ENCODE assay signal across 17 mouse cellular contexts in the genomic region with DNA sequence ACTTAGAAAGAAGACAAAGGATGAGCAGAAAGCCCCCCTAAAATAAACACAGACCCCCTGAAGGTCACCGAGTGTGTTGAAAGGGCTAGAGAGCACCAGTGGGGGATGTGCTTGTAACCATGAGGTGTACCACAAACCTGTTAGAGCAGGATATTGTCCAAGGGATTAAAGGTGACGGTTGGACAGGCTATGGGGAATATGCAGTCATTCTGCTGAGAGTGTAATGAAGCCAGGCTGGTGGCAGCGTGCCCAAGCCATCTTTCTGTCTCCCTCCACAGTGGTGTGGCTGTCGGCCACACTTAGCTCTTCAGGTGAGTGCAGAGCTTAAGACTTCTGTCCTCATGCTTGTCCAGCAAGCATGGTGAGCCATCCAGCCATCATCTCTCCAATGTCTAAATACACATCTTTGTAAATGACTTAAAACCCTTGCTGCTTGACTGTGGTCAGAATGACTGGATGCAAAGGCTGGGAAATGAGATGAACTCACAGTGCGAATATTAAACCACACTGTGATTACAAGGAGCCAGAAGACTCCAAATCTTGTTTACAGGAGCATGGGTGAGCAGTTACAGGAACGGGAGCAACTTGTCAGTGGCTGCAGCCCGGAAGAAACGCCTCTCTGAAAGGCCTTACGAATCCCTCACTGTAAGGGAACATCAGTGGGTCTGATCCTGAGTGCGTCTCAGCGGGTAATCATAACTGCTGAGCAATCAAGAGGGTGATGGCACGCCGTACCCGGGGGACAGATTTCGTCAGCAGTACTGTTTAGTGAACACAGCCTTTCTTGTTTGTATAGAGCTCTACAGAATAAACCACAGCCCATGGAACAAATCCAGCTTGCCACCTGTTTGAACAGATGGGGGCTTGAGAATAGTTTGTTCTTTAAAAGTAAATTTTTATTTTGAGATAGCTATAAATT. TPM values are rescaled to one million over a fixed set of nuclear protein-coding genes. Genes with fewer than 3 reads are reported as not detected.
DNase-seq lines count a peak whose midpoint lies in the region; ATAC-seq and TF ChIP-seq lines count a peak whose summit lies in the region.
"Had no signal": no experiment of that assay in that cellular context is flagged by ENCODE, and none has a peak within 500 bp of the region (broad histone marks: within the 10 kb centered on the region; RNA-seq: fewer than 3 reads in every experiment).

No protein-coding gene starts in this region.

- H3K9ac ChIP-seq in forebrain, embryonic 16.5 days (replicated peaks; ENCODE audit: low read depth, low read length), result no peak overlapping the region
- no peak overlapping the region for H3K9ac ChIP-seq in forebrain, embryonic 13.5 days
- no peak overlapping the region for H3K9ac ChIP-seq in midbrain, embryonic 16.5 days (ENCODE audit: low read depth, low read length)
- H3K9ac ChIP-seq in midbrain, embryonic 14.5 days (replicated peaks; ENCODE audit: low read length), result no peak overlapping the region
- H3K9ac ChIP-seq in liver, postnatal 0 days (replicated peaks), result no peak overlapping the region
- H3K9ac ChIP-seq: embryonic facial prominence, embryonic 13.5 days; heart, embryonic 12.5 days; intestine, embryonic 15.5 days had no signal

- H3K27ac ChIP-seq in forebrain, embryonic 16.5 days (ENCODE audit: low read length), result no peak overlapping the region
- H3K27ac ChIP-seq in forebrain, embryonic 13.5 days, result no peak overlapping the region
- no peak overlapping the region for H3K27ac ChIP-seq in midbrain, embryonic 16.5 days (ENCODE audit: low read length)
- no peak overlapping the region for H3K27ac ChIP-seq in midbrain, embryonic 14.5 days (replicated peaks; ENCODE audit: low read depth, low read length)
- H3K27ac ChIP-seq in liver, postnatal 0 days (ENCODE audit: low read depth), result peak overlapping the region; percentile 64
- H3K27ac ChIP-seq: embryonic facial prominence, embryonic 13.5 days; intestine, embryonic 15.5 days had no signal

- peaks cover 10% of the 10 kb centered on the region; the same call in 1 of the 2 replicates for H3K4me1 ChIP-seq in forebrain, embryonic 16.5 days (replicated peaks; ENCODE audit: control insufficient read depth, insufficient read depth, low read length)
- H3K4me1 ChIP-seq in forebrain, embryonic 13.5 days, result peaks cover 4% of the 10 kb centered on the region; the same call in 1 of the 2 replicates
- no peaks in the 10 kb centered on the region for H3K4me1 ChIP-seq in midbrain, embryonic 16.5 days (ENCODE audit: control insufficient read depth, insufficient read depth, low read length)
- H3K4me1 ChIP-seq in midbrain, embryonic 14.5 days (ENCODE audit: control insufficient read depth, insufficient read depth, low read length), result no peaks in the 10 kb centered on the region
- peaks cover 2% of the 10 kb centered on the region; the same call in 1 of the 2 replicates for H3K4me1 ChIP-seq in liver, postnatal 0 days (ENCODE audit: insufficient read depth)
- H3K4me1 ChIP-seq: heart, embryonic 12.5 days; intestine, embryonic 15.5 days had no signal

- TF ChIP-seq CTCF in liver, postnatal 0 days (IDR thresholded peaks at IDR 0.05; ENCODE audit: low read depth), result no peak

- no peak for TF ChIP-seq EP300 in liver, postnatal 0 days (IDR thresholded peaks at IDR 0.05; ENCODE audit: low read depth)

- peak; percentile 63 for ATAC-seq in forebrain, embryonic 16.5 days
- ATAC-seq in forebrain, embryonic 13.5 days, result no peak
- peak; percentile 46 for ATAC-seq in midbrain, embryonic 16.5 days
- ATAC-seq in midbrain, embryonic 14.5 days (ENCODE audit: low FRiP score, low TSS enrichment), result no peak
- ATAC-seq in liver, postnatal 0 days, result peak; percentile 94
- ATAC-seq: intestine, embryonic 15.5 days had no signal

- H3K36me3 ChIP-seq in forebrain, embryonic 16.5 days (ENCODE audit: control insufficient read depth, insufficient read depth), result no peaks in the 10 kb centered on the region
- H3K36me3 ChIP-seq in forebrain, embryonic 13.5 days (ENCODE audit: poor library complexity, severe bottlenecking), result no peaks in the 10 kb centered on the region
- no peaks in the 10 kb centered on the region for H3K36me3 ChIP-seq in midbrain, embryonic 16.5 days (ENCODE audit: control insufficient read depth, insufficient read depth, low read length)
- no peaks in the 10 kb centered on the region for H3K36me3 ChIP-seq in midbrain, embryonic 14.5 days (ENCODE audit: control insufficient read depth, insufficient read depth, low read length)
- H3K36me3 ChIP-seq in liver, postnatal 0 days (replicated peaks; ENCODE audit: insufficient read depth, low read length), result no peaks in the 10 kb centered on the region
- H3K36me3 ChIP-seq: embryonic facial prominence, embryonic 13.5 days; intestine, embryonic 15.5 days had no signal

- DNase-seq in midbrain, embryonic 14.5 days, result no peak
- DNase-seq in induced T-regulatory cell, adult 2 months (ENCODE audit: low read depth), result peak; percentile 51
- peak; percentile 47 for DNase-seq in liver, postnatal 0 days
- DNase-seq in gastrocnemius, postnatal 4 days (ENCODE audit: low spot score in 2 of 2), result no peak
- no peak for DNase-seq in heart, postnatal 10 days
- DNase-seq: adrenal gland, postnatal 25 days; gastrocnemius, postnatal 36 days; heart, postnatal 4 days; thymus, postnatal 25 days had no signal

- no peaks in the 10 kb centered on the region for H3K27me3 ChIP-seq in forebrain, embryonic 16.5 days (replicated peaks; ENCODE audit: control insufficient read depth, insufficient read depth, low read length)
- no peaks in the 10 kb centered on the region for H3K27me3 ChIP-seq in forebrain, embryonic 13.5 days
- H3K27me3 ChIP-seq in midbrain, embryonic 16.5 days (ENCODE audit: control insufficient read depth, insufficient read depth, low read depth, low read length), result no peaks in the 10 kb centered on the region
- no peaks in the 10 kb centered on the region for H3K27me3 ChIP-seq in midbrain, embryonic 14.5 days (ENCODE audit: control insufficient read depth, insufficient read depth, low read length)
- H3K27me3 ChIP-seq in liver, postnatal 0 days (ENCODE audit: insufficient read depth, low read length), result no peaks in the 10 kb centered on the region
- H3K27me3 ChIP-seq: embryonic facial prominence, embryonic 13.5 days; heart, embryonic 12.5 days; intestine, embryonic 15.5 days; megakaryocyte, embryonic 14.5 days had no signal

- intact Hi-C loops in heart, postnatal 10 days (cut with DNase I), result no loop called here

- H3K4me2 ChIP-seq in forebrain, embryonic 16.5 days (ENCODE audit: low read length), result no peak overlapping the region
- no peak overlapping the region for H3K4me2 ChIP-seq in forebrain, embryonic 13.5 days
- H3K4me2 ChIP-seq in midbrain, embryonic 16.5 days (ENCODE audit: low read length), result no peak overlapping the region
- no peak overlapping the region for H3K4me2 ChIP-seq in midbrain, embryonic 14.5 days (ENCODE audit: low read length)
- H3K4me2 ChIP-seq in liver, postnatal 0 days (ENCODE audit: low read depth, low read length), result no peak overlapping the region
- H3K4me2 ChIP-seq: embryonic facial prominence, embryonic 13.5 days; heart, embryonic 12.5 days; intestine, embryonic 15.5 days had no signal

- WGBS in forebrain, embryonic 16.5 days, result 65% methylated on average over 15 of the region's 15 CpGs
- WGBS in forebrain, embryonic 13.5 days, result 79% methylated on average over 15 of the region's 15 CpGs
- 78% methylated on average over 15 of the region's 15 CpGs for WGBS in midbrain, embryonic 16.5 days
- 76% methylated on average over 15 of the region's 15 CpGs for WGBS in midbrain, embryonic 14.5 days
- WGBS in liver, postnatal 0 days (ENCODE audit: insufficient replicate concordance), result 63% methylated on average over 15 of the region's 15 CpGs

- no peaks in the 10 kb centered on the region for H3K9me3 ChIP-seq in forebrain, embryonic 16.5 days (ENCODE audit: control insufficient read depth, low read length)
- H3K9me3 ChIP-seq in forebrain, embryonic 13.5 days (replicated peaks), result no peaks in the 10 kb centered on the region
- no peaks in the 10 kb centered on the region for H3K9me3 ChIP-seq in midbrain, embryonic 16.5 days (replicated peaks; ENCODE audit: control insufficient read depth, low read length, poor library complexity, severe bottlenecking)
- no peaks in the 10 kb centered on the region for H3K9me3 ChIP-seq in midbrain, embryonic 14.5 days (ENCODE audit: control insufficient read depth, low read length)
- no peaks in the 10 kb centered on the region for H3K9me3 ChIP-seq in liver, postnatal 0 days (ENCODE audit: low read length)
- H3K9me3 ChIP-seq: embryonic facial prominence, embryonic 13.5 days; intestine, embryonic 15.5 days; megakaryocyte, embryonic 14.5 days had no signal

- H3K4me3 ChIP-seq in forebrain, embryonic 16.5 days (replicated peaks; ENCODE audit: low read length), result no peak overlapping the region
- no peak overlapping the region for H3K4me3 ChIP-seq in forebrain, embryonic 13.5 days
- no peak overlapping the region for H3K4me3 ChIP-seq in midbrain, embryonic 16.5 days (ENCODE audit: low read depth, low read length)
- no peak overlapping the region for H3K4me3 ChIP-seq in midbrain, embryonic 14.5 days (replicated peaks; ENCODE audit: low read depth, low read length)
- no peak overlapping the region for H3K4me3 ChIP-seq in liver, postnatal 0 days (ENCODE audit: low read depth, low read length)
- H3K4me3 ChIP-seq: embryonic facial prominence, embryonic 13.5 days; heart, embryonic 12.5 days; intestine, embryonic 15.5 days; megakaryocyte, embryonic 14.5 days had no signal

RNA-seq across cellular contexts. Expression of gene Smco4, which starts 59.0 kb away (rescaled TPM):
- 1.0 and 1.8 TPM in 2 replicates for polyA plus RNA-seq in forebrain, embryonic 16.5 days (2015; fragmentation: Nextera tagmentation; extraction: Ambion mirVana)
- 1.6 and 2.8 TPM in 2 replicates for polyA plus RNA-seq in forebrain, embryonic 13.5 days (2015; fragmentation: Nextera tagmentation; extraction: Ambion mirVana)
- polyA plus RNA-seq in midbrain, embryonic 16.5 days (2015; fragmentation: Nextera tagmentation; extraction: Ambion mirVana), result 0.54 and 0.81 TPM in 2 replicates
- 1.3 and 2.1 TPM in 2 replicates for polyA plus RNA-seq in midbrain, embryonic 14.5 days (2014; fragmentation: Nextera tagmentation; extraction: Ambion mirVana)
- 0.96 and 1.3 TPM in 2 replicates for polyA plus RNA-seq in liver, postnatal 0 days (2015; fragmentation: Nextera tagmentation; extraction: Ambion mirVana)
- total RNA-seq in gastrocnemius, postnatal 4 days (2021), result 10 to 100 TPM; 18.9 to 20.3 TPM
- 10 to 100 TPM; 23.5 to 27.9 TPM for total RNA-seq in heart, postnatal 10 days (2021)
- total RNA-seq: MEL had no signal

Comparison
In these comparisons a context has a peak if more than half of its experiments do, and no peak if none do; other contexts are left out.
1. ATAC-seq: peak in forebrain, embryonic 16.5 days (single experiment), midbrain, embryonic 16.5 days (single experiment) and liver, postnatal 0 days (single experiment); none in forebrain, embryonic 13.5 days (single experiment) and midbrain, embryonic 14.5 days (single experiment).
2. DNase-seq: peak in induced T-regulatory cell, adult 2 months (single experiment) and liver, postnatal 0 days (single experiment); none in midbrain, embryonic 14.5 days (single experiment), gastrocnemius, postnatal 4 days (0 of 2) and heart, postnatal 10 days (0 of 2).